Mouse (Mus musculus) limb, embryonic 10.5 days (tissue): ENCODE data around the gene Ciao2a. TPM values are rescaled to one million over a fixed set of nuclear protein-coding genes. Genes with fewer than 3 reads are reported as not detected.

Experiments used
- DNase-seq: peaks from one replicate; pipeline ENCODE4 v3.0.0-alpha.2; 2017; ENCODE audit warnings: low spot score
- H3K27ac ChIP-seq: fragments of 300-500 bp; sonication (generic); 2 replicates; pipeline ENCODE4 v1.5.1; 2016; ENCODE audit warnings: mild to moderate bottlenecking
- H3K27me3 ChIP-seq: fragments of 300-500 bp; sonication (generic); 2 replicates; pipeline ENCODE4 v1.6.1; 2016; ENCODE audit warnings: low read depth, mild to moderate bottlenecking; ENCODE audit not compliant: poor library complexity, severe bottlenecking
- H3K36me3 ChIP-seq: fragments of 300-500 bp; sonication (generic); 2 replicates; pipeline ENCODE4 v1.6.1; 2016; ENCODE audit warnings: mild to moderate bottlenecking, moderate library complexity
- H3K4me1 ChIP-seq: fragments of 300-500 bp; sonication (generic); 2 replicates; pipeline ENCODE4 v1.6.1; 2016
- H3K4me3 ChIP-seq: fragments of 300-500 bp; sonication (generic); 2 replicates; pipeline ENCODE4 v1.5.1; 2016; ENCODE audit warnings: mild to moderate bottlenecking, moderate library complexity
- H3K9me3 ChIP-seq: fragments of 300-500 bp; sonication (generic); replicated peaks from 2 replicates; pipeline ENCODE4 v1.6.1; 2016; ENCODE audit warnings: mild to moderate bottlenecking
- WGBS: fragments of 180-500 bp; shearing (Covaris S2); methylation state at CpG from one replicate; pipeline ENCODE4 v1.1.7; 2016; 5-methylcytosine and 5-hydroxymethylcytosine counted together
- polyA plus RNA-seq: library from polyadenylated mRNA; unstranded; fragments of >200 nt; fragmentation: Nextera tagmentation; extraction: Ambion mirVana; gene quantifications from 2 replicates; pipeline ENCODE4 v1.2.1, GENCODE M21; 2016

The Ciao2a gene
- polyA plus RNA-seq, 1 experiment from 2014 or later: 171 TPM

DNA sequence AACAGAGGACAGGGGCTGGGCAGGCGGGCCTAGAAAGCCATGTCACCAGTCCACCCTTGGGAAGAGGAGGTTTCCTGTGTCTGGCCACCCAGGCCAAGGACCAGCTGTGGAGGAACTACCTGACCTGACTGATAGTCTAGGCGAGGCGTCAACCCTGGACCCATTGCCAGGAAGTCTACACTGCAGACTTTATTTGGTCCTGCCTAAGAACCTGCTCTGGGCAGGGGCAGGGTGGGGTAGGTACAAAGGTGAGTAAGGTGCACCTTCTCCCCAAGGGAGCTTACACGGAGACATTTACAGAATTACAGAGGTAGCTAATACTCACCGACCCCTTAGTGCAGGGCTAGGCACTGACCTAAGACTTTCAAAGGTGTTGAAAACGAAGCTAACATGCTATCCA, 27.2 kb downstream of the Ciao2a start:
- DNase-seq: no peak
- H3K9me3 ChIP-seq: no peaks in the 10 kb centered on the region
- H3K27me3 ChIP-seq: peaks cover 37% of the 10 kb centered on the region
- no peaks in the 10 kb centered on the region for H3K36me3 ChIP-seq
- 89% methylated on average over 6 of the region's 6 CpGs for WGBS
- no peak overlapping the region for H3K4me3 ChIP-seq
- no peak overlapping the region for H3K27ac ChIP-seq
- H3K4me1 ChIP-seq: peaks cover 16% of the 10 kb centered on the region

DNA sequence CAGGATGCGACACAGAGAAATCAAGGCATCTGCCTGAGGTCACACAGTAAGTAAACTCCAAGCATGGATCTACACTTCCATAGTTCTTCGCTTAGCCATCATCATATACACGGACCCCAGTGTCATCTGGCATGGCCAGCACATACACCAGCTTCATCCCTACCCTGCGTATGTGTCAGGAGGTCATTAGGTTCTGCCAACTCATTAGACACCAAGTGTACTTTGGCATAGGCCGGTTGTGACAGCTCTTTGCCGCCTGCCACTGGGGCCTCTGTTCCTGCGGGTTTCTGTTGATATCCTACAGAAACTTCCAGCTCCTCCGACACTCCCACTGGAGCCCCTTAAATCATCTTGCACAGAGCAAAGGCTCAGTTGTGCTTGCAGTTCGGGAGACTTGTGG, 27.6 kb downstream of the Ciao2a start:
- H3K27ac ChIP-seq: no peak overlapping the region
- no peak overlapping the region for H3K4me3 ChIP-seq
- no peak for DNase-seq
- no peaks in the 10 kb centered on the region for H3K36me3 ChIP-seq
- H3K27me3 ChIP-seq: peaks cover 41% of the 10 kb centered on the region
- no peaks in the 10 kb centered on the region for H3K9me3 ChIP-seq
- peaks cover 17% of the 10 kb centered on the region for H3K4me1 ChIP-seq
- WGBS: 92% methylated on average over 9 of the region's 9 CpGs

DNA sequence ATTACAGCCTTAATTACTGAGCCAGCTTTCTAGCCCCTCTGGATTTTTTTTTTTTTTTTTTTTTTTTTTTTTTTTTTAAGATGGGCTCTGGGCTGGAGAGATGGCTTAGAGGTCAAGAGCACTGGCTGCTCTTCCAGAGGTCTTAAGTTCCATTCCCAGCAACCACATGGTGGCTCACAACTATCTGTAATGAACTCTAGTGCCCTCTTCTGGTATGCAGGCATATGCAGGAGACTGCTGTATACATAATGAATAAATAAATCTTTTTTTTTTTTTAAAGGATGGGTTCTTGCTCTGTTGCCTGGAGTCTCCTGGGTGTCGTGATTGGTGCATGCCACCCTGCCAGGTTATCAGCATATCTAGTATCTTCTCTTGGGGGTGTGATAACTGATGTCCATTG, 29.1 kb downstream of the Ciao2a start:
- no peaks in the 10 kb centered on the region for H3K36me3 ChIP-seq
- peaks cover 49% of the 10 kb centered on the region for H3K27me3 ChIP-seq
- no peak overlapping the region for H3K27ac ChIP-seq
- peaks cover 17% of the 10 kb centered on the region for H3K4me1 ChIP-seq
- no peak for DNase-seq
- WGBS: 94% methylated on average over 1 of the region's 1 CpGs
- no peak overlapping the region for H3K4me3 ChIP-seq
- H3K9me3 ChIP-seq: no peaks in the 10 kb centered on the region

DNA sequence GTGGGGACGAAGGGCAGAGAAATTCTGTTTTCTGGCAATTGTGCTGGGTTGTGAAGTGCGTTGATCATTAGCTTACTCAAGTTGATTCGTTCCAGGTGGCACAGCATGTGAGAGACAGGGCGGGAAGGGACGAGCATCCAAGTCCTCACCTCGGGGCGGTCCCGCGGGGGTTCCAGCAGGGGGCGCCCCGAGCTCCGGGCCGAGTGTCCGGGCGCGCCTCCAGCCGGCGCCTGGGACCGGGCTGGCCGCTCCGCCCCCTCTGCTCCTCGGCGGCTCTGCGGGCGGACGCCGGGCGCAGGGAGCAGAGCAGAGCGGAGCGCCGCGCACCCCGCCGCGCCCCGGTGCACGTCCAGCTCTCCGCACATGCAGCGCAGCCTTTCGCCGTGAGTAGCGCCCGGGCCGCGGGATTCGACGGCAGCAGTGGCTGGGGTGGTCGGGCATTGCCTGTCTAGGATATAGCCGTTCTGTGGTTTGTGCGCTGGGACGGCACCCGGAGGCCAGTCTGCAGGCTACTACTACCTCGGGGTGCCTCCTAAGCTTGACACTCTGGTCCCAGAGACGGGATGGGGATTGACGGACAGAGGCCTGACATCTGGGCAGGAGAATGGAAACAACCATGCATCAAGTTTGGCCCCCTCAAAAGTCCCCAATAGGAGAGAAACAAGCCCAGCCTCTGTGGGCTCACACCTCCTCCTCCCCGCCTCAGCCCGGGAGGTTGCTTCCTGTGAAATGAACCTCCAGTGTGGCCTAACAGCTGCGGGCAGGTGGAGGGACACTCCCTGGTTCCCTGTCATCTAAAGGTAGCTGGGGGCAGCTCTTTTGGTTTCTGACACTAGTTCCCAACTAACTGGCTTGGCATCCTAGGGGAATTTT, 31.8 kb downstream of the Ciao2a start, which contains the start of gene Dapk2:
Gene Dapk2, plus strand, starts transcription at position 266 of the 873 bp plus-strand sequence.
- H3K4me3 ChIP-seq: peak within 1 kb of the TSS; percentile 58
- H3K36me3 ChIP-seq: no peaks in the 10 kb centered on the region
- H3K27me3 ChIP-seq: peaks cover 39% of the 10 kb centered on the region
- peak within 1 kb of the TSS; percentile 78 for H3K27ac ChIP-seq
- H3K4me1 ChIP-seq: peaks cover 14% of the 10 kb centered on the region
- DNase-seq: peak; percentile 87
- H3K9me3 ChIP-seq: no peaks in the 10 kb centered on the region
- under 1% methylated on average over 58 of the region's 58 CpGs for WGBS

DNA sequence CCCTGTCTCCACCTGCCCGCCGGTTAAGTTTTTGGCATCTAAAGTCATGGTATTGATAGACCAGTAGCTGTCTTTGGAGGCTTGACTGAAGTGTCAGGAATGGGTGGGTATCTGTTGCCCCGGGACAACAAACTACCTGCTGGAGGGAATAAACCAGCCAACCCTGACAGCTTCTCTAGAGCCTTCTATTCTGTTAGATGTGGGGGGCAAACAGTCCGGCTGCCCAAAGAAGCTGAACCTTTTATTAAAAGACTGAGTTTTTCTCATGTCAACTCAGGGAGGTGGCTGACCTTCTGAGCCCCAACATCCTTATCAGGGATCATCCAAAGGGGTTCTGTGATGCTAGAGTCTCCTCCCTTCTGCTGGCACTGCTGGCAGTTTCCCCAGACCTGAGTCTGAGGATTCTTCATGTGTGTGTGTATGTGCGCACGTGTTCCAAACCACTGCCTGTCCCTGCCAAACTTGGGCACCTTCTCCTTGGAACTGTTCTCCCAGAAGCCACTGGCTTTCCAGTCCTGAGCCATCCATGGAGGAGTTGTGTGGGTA, 32.5 kb downstream of the Ciao2a start:
- no peaks in the 10 kb centered on the region for H3K36me3 ChIP-seq
- H3K4me3 ChIP-seq: peak overlapping the region; percentile 58; the same call in 1 of the 2 replicates
- 88% methylated on average over 6 of the region's 6 CpGs for WGBS
- H3K27me3 ChIP-seq: peaks cover 35% of the 10 kb centered on the region
- DNase-seq: no peak
- no peak overlapping the region for H3K27ac ChIP-seq
- no peaks in the 10 kb centered on the region for H3K9me3 ChIP-seq
- H3K4me1 ChIP-seq: peaks cover 14% of the 10 kb centered on the region

DNA sequence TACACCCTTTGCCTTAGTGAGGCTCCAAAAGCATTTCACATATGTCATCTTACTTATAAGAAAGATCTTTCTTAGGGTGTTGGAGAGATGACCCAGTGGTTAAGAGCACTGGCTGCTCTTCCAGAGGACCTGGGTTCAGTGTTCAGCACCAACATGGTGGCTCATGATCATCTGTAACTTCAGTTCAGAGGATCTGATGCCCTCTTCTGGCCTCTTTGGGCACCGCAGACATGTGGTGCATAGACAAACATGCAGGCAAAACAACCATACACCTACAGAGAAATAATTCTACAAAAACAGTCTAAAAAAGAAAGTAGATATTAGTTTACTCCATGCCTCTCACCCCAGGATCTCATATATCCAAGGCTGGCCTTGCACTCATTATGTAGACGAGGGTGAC, 33.7 kb downstream of the Ciao2a start:
- Histone ChIP-seq H3K4me1 (peaks cover 14% of the 10 kb centered on the region), H3K27ac (no peak overlapping the region), H3K36me3 (no peaks in the 10 kb centered on the region), H3K27me3 (peaks cover 35% of the 10 kb centered on the region), H3K4me3 (no peak overlapping the region), H3K9me3 (no peaks in the 10 kb centered on the region)
- WGBS: 96% methylated on average over 2 of the region's 2 CpGs
- DNase-seq: no peak

DNA sequence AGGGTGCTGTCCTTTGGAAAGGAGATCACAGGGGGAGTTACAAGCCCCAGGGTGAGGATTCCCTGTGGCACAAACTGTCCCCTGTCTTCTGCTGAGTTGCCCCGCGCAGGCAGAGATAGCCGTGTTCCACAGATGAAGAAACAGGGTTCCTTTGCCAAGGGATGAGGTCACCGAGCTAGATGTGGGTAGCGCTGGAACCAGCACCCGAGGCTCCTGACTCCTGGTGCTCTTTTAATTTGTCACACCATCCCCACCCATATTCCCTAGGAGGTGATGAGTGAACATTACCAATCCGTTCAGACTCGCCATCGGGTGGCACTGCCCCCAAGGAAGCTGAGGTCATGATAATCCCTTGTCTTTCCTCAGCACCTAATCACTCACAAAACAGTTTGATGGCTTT, 36.6 kb downstream of the Ciao2a start:
- 81% methylated on average over 9 of the region's 9 CpGs for WGBS
- H3K27me3 ChIP-seq: peaks cover 19% of the 10 kb centered on the region
- H3K27ac ChIP-seq: no peak overlapping the region
- H3K36me3 ChIP-seq: no peaks in the 10 kb centered on the region
- no peaks in the 10 kb centered on the region for H3K9me3 ChIP-seq
- DNase-seq: no peak
- H3K4me3 ChIP-seq: no peak overlapping the region
- H3K4me1 ChIP-seq: peaks cover 13% of the 10 kb centered on the region

DNA sequence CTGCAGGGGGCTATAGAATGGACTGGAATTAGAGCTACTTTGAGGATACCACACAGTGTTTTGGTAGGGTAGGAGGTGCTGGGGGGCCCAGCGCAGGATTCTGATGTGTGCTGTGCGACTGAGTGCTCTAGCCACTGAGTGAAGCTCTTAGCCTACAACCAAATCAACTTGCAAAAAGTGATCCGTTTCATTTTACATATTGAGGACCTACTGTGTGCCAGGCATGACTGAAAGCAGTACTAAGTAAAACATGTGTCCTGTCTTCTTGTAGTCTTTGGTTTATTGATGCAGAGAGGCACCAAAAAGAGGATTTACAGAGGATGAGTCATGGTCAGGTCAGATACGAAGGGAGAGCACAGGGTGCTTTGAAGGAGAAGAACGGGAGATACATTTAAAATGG, 40.8 kb downstream of the Ciao2a start:
- 89% methylated on average over 5 of the region's 5 CpGs for WGBS
- DNase-seq: no peak
- Histone ChIP-seq H3K27me3 (no peaks in the 10 kb centered on the region), H3K36me3 (no peaks in the 10 kb centered on the region), H3K4me3 (no peak overlapping the region), H3K27ac (no peak overlapping the region), H3K9me3 (no peaks in the 10 kb centered on the region), H3K4me1 (0 out of 2 replicates have a peak, but pooled peaks cover 6% of the 10 kb centered on the region)

DNA sequence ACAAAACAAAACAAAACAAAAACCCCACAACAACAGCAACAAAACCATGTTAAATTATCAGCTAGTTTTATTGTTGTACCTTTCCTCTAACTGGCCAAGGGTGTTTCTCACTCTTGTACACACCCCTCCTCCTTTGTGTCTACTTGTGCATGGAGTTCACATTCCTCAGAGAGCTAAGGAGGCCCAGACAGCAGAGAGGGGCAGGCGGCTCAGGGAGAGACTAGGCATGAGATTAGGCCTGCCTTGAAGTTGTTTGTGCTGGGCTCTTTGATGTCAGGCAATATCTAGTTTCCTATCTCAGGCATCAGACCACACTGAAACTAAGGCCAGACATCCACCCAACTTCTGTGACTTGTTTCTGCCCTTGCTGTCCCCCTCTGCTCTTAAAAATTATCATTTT, 41.8 kb downstream of the Ciao2a start:
- Histone ChIP-seq H3K9me3 (no peaks in the 10 kb centered on the region), H3K4me3 (no peak overlapping the region), H3K4me1 (0 out of 2 replicates have a peak, but pooled peaks cover 6% of the 10 kb centered on the region), H3K27ac (no peak overlapping the region), H3K27me3 (no peaks in the 10 kb centered on the region), H3K36me3 (no peaks in the 10 kb centered on the region)
- WGBS: 0% methylated on average over 1 of the region's 1 CpGs
- no peak for DNase-seq

DNA sequence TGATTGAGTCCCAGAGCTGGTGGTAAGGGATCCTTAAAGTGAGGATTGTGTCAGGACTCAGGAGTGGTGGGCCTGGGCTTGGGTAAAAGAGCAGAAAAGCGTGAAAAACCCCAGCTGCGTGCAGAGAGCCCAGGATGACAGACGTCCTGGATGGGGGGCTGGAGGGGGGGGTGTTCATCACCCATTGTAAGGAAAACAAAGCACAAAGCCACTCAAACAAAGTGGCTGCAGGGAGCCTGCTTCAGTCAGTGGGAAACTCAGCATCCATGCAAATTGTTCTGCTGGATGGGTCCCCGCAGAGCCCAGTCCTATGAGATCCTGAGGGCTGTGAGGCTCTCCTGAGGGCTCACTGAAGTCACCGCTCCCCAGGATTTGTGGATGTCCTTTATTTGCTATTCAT, 44.1 kb downstream of the Ciao2a start:
- 0 out of 2 replicates have a peak, but pooled peaks cover 6% of the 10 kb centered on the region for H3K4me1 ChIP-seq
- 47% methylated on average over 5 of the region's 5 CpGs for WGBS
- no peak overlapping the region for H3K27ac ChIP-seq
- DNase-seq: no peak
- H3K36me3 ChIP-seq: no peaks in the 10 kb centered on the region
- no peaks in the 10 kb centered on the region for H3K9me3 ChIP-seq
- no peak overlapping the region for H3K4me3 ChIP-seq
- no peaks in the 10 kb centered on the region for H3K27me3 ChIP-seq

DNA sequence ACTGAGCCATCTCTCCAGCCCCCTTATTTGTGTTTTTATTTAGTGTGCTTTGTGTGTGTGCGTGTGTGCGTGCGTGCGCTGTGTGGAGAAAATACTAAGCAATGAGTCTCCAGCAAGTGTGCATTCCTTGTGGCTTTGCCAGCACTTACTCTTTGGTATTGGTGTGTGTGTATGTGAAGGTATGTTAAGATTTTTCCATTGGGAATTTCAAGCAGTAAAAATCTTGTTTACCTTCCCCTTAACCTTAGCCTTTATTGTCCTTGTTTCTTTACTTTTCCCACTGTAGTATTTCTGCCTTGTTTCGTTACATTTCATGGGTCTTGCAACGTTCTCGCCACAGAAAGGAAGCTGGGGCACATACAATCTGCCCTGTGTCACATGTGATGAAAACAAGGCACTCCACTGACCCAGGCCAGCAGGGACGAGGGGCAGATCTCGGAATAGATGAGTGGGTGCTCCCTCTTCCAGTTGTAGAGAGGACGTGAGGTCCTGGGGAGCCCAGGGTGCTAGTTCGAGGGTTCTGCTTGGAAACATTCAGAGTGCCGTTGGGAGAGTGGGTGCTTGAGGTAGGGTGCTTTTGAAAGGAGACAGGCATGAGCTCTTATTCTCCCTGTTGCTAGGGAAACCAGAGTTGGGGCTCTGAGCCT, 45.0 kb downstream of the Ciao2a start:
- no peak overlapping the region for H3K4me3 ChIP-seq
- no peaks in the 10 kb centered on the region for H3K36me3 ChIP-seq
- 0 out of 2 replicates have a peak, but pooled peaks cover 6% of the 10 kb centered on the region for H3K4me1 ChIP-seq
- no peaks in the 10 kb centered on the region for H3K27me3 ChIP-seq
- WGBS: 85% methylated on average over 12 of the region's 12 CpGs
- no peak for DNase-seq
- H3K9me3 ChIP-seq: no peaks in the 10 kb centered on the region
- H3K27ac ChIP-seq: no peak overlapping the region

DNA sequence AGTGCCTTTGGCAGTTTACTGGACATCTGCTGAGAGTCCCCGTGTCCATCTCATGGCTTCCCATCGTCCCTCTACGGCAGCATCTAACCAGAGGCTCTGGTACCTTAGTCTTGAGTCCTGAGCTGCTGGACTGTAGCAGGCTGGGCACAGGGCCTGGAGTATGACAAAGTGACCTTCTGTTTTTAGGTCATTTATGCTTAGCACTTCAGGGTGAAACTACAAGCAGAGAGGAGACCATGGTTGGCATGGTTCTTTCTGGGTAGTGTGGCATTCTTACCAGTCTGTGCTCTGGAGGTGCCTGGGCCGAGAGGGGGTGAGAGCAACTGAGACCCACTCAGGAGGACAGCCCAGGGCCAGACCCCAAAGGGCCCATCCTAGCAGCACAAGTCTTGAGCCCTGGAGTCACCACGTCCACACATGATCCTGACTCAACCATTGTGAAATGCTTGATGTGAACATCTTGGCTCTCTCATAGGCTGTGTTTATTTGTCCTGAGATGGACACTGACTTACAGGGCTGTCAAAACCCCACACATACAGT, 47.0 kb downstream of the Ciao2a start:
- DNase-seq: no peak
- Histone ChIP-seq H3K27ac (no peak overlapping the region), H3K4me3 (no peak overlapping the region), H3K27me3 (no peaks in the 10 kb centered on the region), H3K36me3 (no peaks in the 10 kb centered on the region), H3K4me1 (no peaks in the 10 kb centered on the region), H3K9me3 (no peaks in the 10 kb centered on the region)
- WGBS: 94% methylated on average over 5 of the region's 5 CpGs

DNA sequence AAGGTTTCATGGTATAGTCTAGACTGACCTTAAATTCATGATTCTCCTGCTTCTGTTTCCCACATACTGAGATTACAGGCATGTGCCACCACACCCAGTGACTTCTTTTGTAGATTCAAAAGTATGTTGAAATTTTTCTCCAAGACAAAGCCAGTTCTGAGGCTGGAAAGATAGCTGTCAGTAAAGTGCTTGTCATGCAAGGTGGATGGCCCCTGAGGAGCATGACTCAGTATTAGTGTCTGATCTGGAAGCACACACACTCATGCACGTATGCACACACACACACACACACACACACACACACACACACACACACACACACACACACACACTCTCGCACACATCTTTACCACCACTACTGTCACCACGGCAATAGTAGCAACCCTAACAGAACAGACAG, 48.6 kb downstream of the Ciao2a start:
- H3K27ac ChIP-seq: no peak overlapping the region
- WGBS: 91% methylated on average over 3 of the region's 3 CpGs

More for the DNA sequence above, 48.6 kb downstream of the Ciao2a start:
- no peaks in the 10 kb centered on the region for H3K9me3 ChIP-seq
- no peak for DNase-seq
- no peaks in the 10 kb centered on the region for H3K27me3 ChIP-seq
- no peaks in the 10 kb centered on the region for H3K36me3 ChIP-seq
- H3K4me1 ChIP-seq: no peaks in the 10 kb centered on the region
- no peak overlapping the region for H3K4me3 ChIP-seq
